Mouse (Mus musculus) thymus, postnatal 0 days (tissue): ENCODE measurements around the gene Cbarp. TPM values are rescaled to one million over a fixed set of nuclear protein-coding genes. Genes with fewer than 3 reads are reported as not detected.

Experiments
- DNase-seq: peaks from one replicate; pipeline ENCODE4 v3.0.0-alpha.2; 2015; ENCODE audit warnings: low spot score
- polyA plus RNA-seq: library from polyadenylated mRNA; unstranded; fragments of >200 nt; fragmentation: Nextera tagmentation; extraction: Ambion mirVana; gene quantifications from 2 replicates; pipeline ENCODE4 v1.2.1, GENCODE M21; 2015

Gene Cbarp
- polyA plus RNA-seq, 1 experiment from 2014 or later: 4.3 TPM

GRCm38 (mm10) chr10:80144864-80145838 lies 4.5 kb upstream of the Cbarp start:
- DNase-seq: peak; percentile 61

GRCm38 (mm10) chr10:80144159-80144558 lies 3.5 kb upstream of the Cbarp start:
- no peak for DNase-seq

GRCm38 (mm10) chr10:80143664-80144063 lies 3.0 kb upstream of the Cbarp start:
- no peak for DNase-seq

- DNase-seq: no peak
Measured at GRCm38 (mm10) chr10:80142530-80142925, 1.9 kb upstream of the Cbarp start.

GRCm38 (mm10) chr10:80141786-80142529 lies 1.3 kb upstream of the Cbarp start:
- DNase-seq: peak; percentile 98

- peak; percentile 97 for DNase-seq
Measured at GRCm38 (mm10) chr10:80141243-80141642, 608 bp upstream of the Cbarp start.

- DNase-seq: no peak
Measured at GRCm38 (mm10) chr10:80139975-80140665, 515 bp downstream of the Cbarp start.

- DNase-seq: no peak
Measured at GRCm38 (mm10) chr10:80139439-80139775, 1.2 kb downstream of the Cbarp start.

- peak; percentile 79 for DNase-seq
Measured at GRCm38 (mm10) chr10:80138553-80139438, 1.8 kb downstream of the Cbarp start, which contains the start of gene Atp5d. Gene Atp5d (plus strand): TSS chr10:80138632.

GRCm38 (mm10) chr10:80137626-80138552 lies 2.7 kb downstream of the Cbarp start:
- peak; percentile 20 for DNase-seq

- peak; percentile 50 for DNase-seq
Measured at GRCm38 (mm10) chr10:80136952-80137625, 3.5 kb downstream of the Cbarp start.

- DNase-seq: no peak
Measured at GRCm38 (mm10) chr10:80136179-80136951, 4.3 kb downstream of the Cbarp start.

- DNase-seq: no peak
Measured at GRCm38 (mm10) chr10:80135641-80136040, 5.0 kb downstream of the Cbarp start.

GRCm38 (mm10) chr10:80135161-80135560 lies 5.5 kb downstream of the Cbarp start:
- no peak for DNase-seq

GRCm38 (mm10) chr10:80134421-80134820 lies 6.2 kb downstream of the Cbarp start:
- no peak for DNase-seq

- DNase-seq: no peak
Measured at GRCm38 (mm10) chr10:80133226-80133849, 7.3 kb downstream of the Cbarp start.

GRCm38 (mm10) chr10:80131952-80132350 lies 8.7 kb downstream of the Cbarp start:
- no peak for DNase-seq
